Comparison of ENCODE assay signal across 8 mouse cellular contexts in the genomic region with DNA sequence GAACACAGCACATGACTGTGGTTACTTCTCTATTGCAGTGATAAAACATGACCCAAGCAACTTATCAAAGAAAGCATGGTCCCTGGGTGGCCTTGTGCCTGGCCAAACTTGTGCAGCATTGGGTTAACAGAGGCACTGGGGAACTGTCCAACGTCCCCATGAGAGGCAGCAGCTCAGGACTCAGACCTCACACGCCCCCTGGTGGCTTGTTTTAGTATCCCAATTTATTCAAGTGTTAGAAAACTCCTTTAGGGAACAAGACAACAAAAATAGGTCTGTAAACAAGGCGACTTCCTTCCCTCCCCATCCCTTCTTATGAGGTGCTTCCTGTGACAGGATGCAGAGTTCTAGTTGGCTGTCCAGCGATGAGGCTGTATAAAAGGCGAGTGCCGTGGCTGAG. TPM values are rescaled to one million over a fixed set of nuclear protein-coding genes. Genes with fewer than 3 reads are reported as not detected.
DNase-seq lines count a peak whose midpoint lies in the region; ATAC-seq lines count a peak whose summit lies in the region.
"Had no signal": no experiment of that assay in that cellular context is flagged by ENCODE, and none has a peak within 500 bp of the region (broad histone marks: within the 10 kb centered on the region; RNA-seq: fewer than 3 reads in every experiment).

No protein-coding gene starts in this region.

- ATAC-seq in midbrain, embryonic 11.5 days (ENCODE audit: low FRiP score) = no peak
- ATAC-seq in midbrain, embryonic 16.5 days = no peak
- no peak for ATAC-seq in limb, embryonic 11.5 days (ENCODE audit: insufficient number of reproducible peaks, low FRiP score, low TSS enrichment, low read depth)
- peak; percentile 21; the same call in 1 of the 2 replicates for ATAC-seq in neutrophil, adult 5-6 weeks (ENCODE audit: extremely low read depth, insufficient number of reproducible peaks, low FRiP score, poor library complexity, severe bottlenecking)

- no peaks in the 10 kb centered on the region for H3K4me1 ChIP-seq in midbrain, embryonic 11.5 days (ENCODE audit: control insufficient read depth, insufficient read depth, low read length)
- no peaks in the 10 kb centered on the region for H3K4me1 ChIP-seq in midbrain, embryonic 16.5 days (ENCODE audit: control insufficient read depth, insufficient read depth, low read length)
- no peaks in the 10 kb centered on the region for H3K4me1 ChIP-seq in limb, embryonic 11.5 days (ENCODE audit: control insufficient read depth, insufficient read depth, low read length)

- H3K9ac ChIP-seq in midbrain, embryonic 11.5 days (ENCODE audit: low read length) = no peak overlapping the region
- no peak overlapping the region for H3K9ac ChIP-seq in midbrain, embryonic 16.5 days (ENCODE audit: low read depth, low read length)
- H3K9ac ChIP-seq in limb, embryonic 11.5 days (ENCODE audit: low read length) = no peak overlapping the region

- no peak overlapping the region for H3K27ac ChIP-seq in midbrain, embryonic 11.5 days (ENCODE audit: low read depth, low read length)
- H3K27ac ChIP-seq in midbrain, embryonic 16.5 days (ENCODE audit: low read length) = no peak overlapping the region
- no peak overlapping the region for H3K27ac ChIP-seq in limb, embryonic 11.5 days (replicated peaks; ENCODE audit: low read depth, low read length)

- no peak overlapping the region for H3K4me2 ChIP-seq in midbrain, embryonic 11.5 days
- H3K4me2 ChIP-seq in midbrain, embryonic 16.5 days (ENCODE audit: low read length) = no peak overlapping the region
- H3K4me2 ChIP-seq in limb, embryonic 11.5 days (ENCODE audit: low read depth, severe bottlenecking) = no peak overlapping the region

- intact Hi-C loops in heart, postnatal 10 days (cut with DNase I) = loop anchor here (2.0 kb wide), 1 partner anchor 48 kb away; the partner anchor contains the start of gene Sec14l5

- WGBS in midbrain, embryonic 11.5 days = 39% methylated on average over 6 of the region's 6 CpGs
- WGBS in midbrain, embryonic 16.5 days = 26% methylated on average over 6 of the region's 6 CpGs
- WGBS in limb, embryonic 11.5 days = 28% methylated on average over 6 of the region's 6 CpGs

- H3K9me3 ChIP-seq in midbrain, embryonic 11.5 days (ENCODE audit: control insufficient read depth, low read length) = no peaks in the 10 kb centered on the region; the same call in 1 of the 2 replicates
- H3K9me3 ChIP-seq in midbrain, embryonic 16.5 days (replicated peaks; ENCODE audit: control insufficient read depth, low read length, poor library complexity, severe bottlenecking) = no peaks in the 10 kb centered on the region
- H3K9me3 ChIP-seq in limb, embryonic 11.5 days (ENCODE audit: control insufficient read depth, low read length) = no peaks in the 10 kb centered on the region

- no peaks in the 10 kb centered on the region for H3K27me3 ChIP-seq in midbrain, embryonic 11.5 days (ENCODE audit: control insufficient read depth, insufficient read depth, low read length)
- no peaks in the 10 kb centered on the region for H3K27me3 ChIP-seq in midbrain, embryonic 16.5 days (ENCODE audit: control insufficient read depth, insufficient read depth, low read depth, low read length)
- no peaks in the 10 kb centered on the region for H3K27me3 ChIP-seq in limb, embryonic 11.5 days (ENCODE audit: control insufficient read depth, insufficient read depth, low read length)

- H3K36me3 ChIP-seq in midbrain, embryonic 11.5 days (ENCODE audit: control insufficient read depth, insufficient read depth, low read length) = no peaks in the 10 kb centered on the region
- H3K36me3 ChIP-seq in midbrain, embryonic 16.5 days (ENCODE audit: control insufficient read depth, insufficient read depth, low read length) = peaks cover 13% of the 10 kb centered on the region
- H3K36me3 ChIP-seq in limb, embryonic 11.5 days (ENCODE audit: control insufficient read depth, insufficient read depth, low read length) = no peaks in the 10 kb centered on the region

- DNase-seq in midbrain, embryonic 11.5 days (ENCODE audit: low spot score, missing footprints) = peak; percentile 93
- DNase-seq in R1 (ENCODE audit: low read depth, low spot score) = peak; percentile 81
- peak; percentile 74 for DNase-seq in cerebellum, adult 9-10 months
- DNase-seq in heart, postnatal 10 days = peak; percentile 74 to 85
- DNase-seq in limb, embryonic 11.5 days (ENCODE audit: low spot score) = peak; percentile 75

- no peak overlapping the region for H3K4me3 ChIP-seq in midbrain, embryonic 11.5 days (ENCODE audit: low read depth, low read length)
- H3K4me3 ChIP-seq in midbrain, embryonic 16.5 days (ENCODE audit: low read depth, low read length) = no peak overlapping the region
- H3K4me3 ChIP-seq in limb, embryonic 11.5 days (ENCODE audit: low read depth, low read length) = no peak overlapping the region

RNA-seq across cellular contexts. Expression of gene Nagpa, which starts 8.7 kb away (rescaled TPM):
- 10.7 and 10.8 TPM in 2 replicates for polyA plus RNA-seq in midbrain, embryonic 11.5 days (2014; fragmentation: Nextera tagmentation; extraction: Ambion mirVana)
- 10.4 and 11.4 TPM in 2 replicates for polyA plus RNA-seq in midbrain, embryonic 16.5 days (2015; fragmentation: Nextera tagmentation; extraction: Ambion mirVana)
- total RNA-seq in heart, postnatal 10 days (2021) = 10 to 100 TPM in 1 of 2 experiments, 1 to 10 TPM in 1; 8.4 to 10.0 TPM
- polyA plus RNA-seq in limb, embryonic 11.5 days (2014; fragmentation: Nextera tagmentation; extraction: Ambion mirVana) = 16.6 and 16.9 TPM in 2 replicates
- total RNA-seq in neutrophil, adult 5-6 weeks (2017) = 36.6 and 54.4 TPM in 2 replicates

RNA-seq across cellular contexts. Expression of gene AU021092, which starts 27.0 kb away (rescaled TPM):
- 5.4 and 5.8 TPM in 2 replicates for polyA plus RNA-seq in midbrain, embryonic 11.5 days (2014; fragmentation: Nextera tagmentation; extraction: Ambion mirVana)
- 15.7 and 16.3 TPM in 2 replicates for polyA plus RNA-seq in midbrain, embryonic 16.5 days (2015; fragmentation: Nextera tagmentation; extraction: Ambion mirVana)
- 10 to 100 TPM; 26.8 to 27.7 TPM for total RNA-seq in heart, postnatal 10 days (2021)
- 1.5 and 1.6 TPM in 2 replicates for polyA plus RNA-seq in limb, embryonic 11.5 days (2014; fragmentation: Nextera tagmentation; extraction: Ambion mirVana)
- total RNA-seq in neutrophil, adult 5-6 weeks (2017) = not detected in 2 replicates

RNA-seq across cellular contexts. Expression of gene Alg1, which starts 38.3 kb away (rescaled TPM):
- 24.3 and 26.6 TPM in 2 replicates for polyA plus RNA-seq in midbrain, embryonic 11.5 days (2014; fragmentation: Nextera tagmentation; extraction: Ambion mirVana)
- polyA plus RNA-seq in midbrain, embryonic 16.5 days (2015; fragmentation: Nextera tagmentation; extraction: Ambion mirVana) = 43.4 TPM in 2 replicates
- 10 to 100 TPM; 16.3 to 17.8 TPM for total RNA-seq in heart, postnatal 10 days (2021)
- polyA plus RNA-seq in limb, embryonic 11.5 days (2014; fragmentation: Nextera tagmentation; extraction: Ambion mirVana) = 24.7 and 26.1 TPM in 2 replicates
- total RNA-seq in neutrophil, adult 5-6 weeks (2017) = 26.0 and 26.2 TPM in 2 replicates

RNA-seq across cellular contexts. Expression of gene Sec14l5, which starts 48.2 kb away (rescaled TPM):
- 0.23 and 0.25 TPM in 2 replicates for polyA plus RNA-seq in midbrain, embryonic 11.5 days (2014; fragmentation: Nextera tagmentation; extraction: Ambion mirVana)
- polyA plus RNA-seq in midbrain, embryonic 16.5 days (2015; fragmentation: Nextera tagmentation; extraction: Ambion mirVana) = 0.40 and 0.80 TPM in 2 replicates
- under 1 TPM; 0.17 to 0.20 TPM for total RNA-seq in heart, postnatal 10 days (2021)
- not detected in 2 replicates for polyA plus RNA-seq in limb, embryonic 11.5 days (2014; fragmentation: Nextera tagmentation; extraction: Ambion mirVana)
- total RNA-seq in neutrophil, adult 5-6 weeks (2017) = 0.35 and 0.37 TPM in 2 replicates
- polyA plus RNA-seq: large intestine, adult 2 months had no signal
